Mouse (Mus musculus) gastrocnemius, postnatal 4 days (tissue): Measurements from ENCODE around the gene Cfap54. TPM values are rescaled to one million over a fixed set of nuclear protein-coding genes. Genes with fewer than 3 reads are reported as not detected.

Source experiments
- DNase-seq, 2 experiments: peaks; one replicate each; pipeline ENCODE4 v3.0.0; 2021 to 2022; ENCODE audit warnings: low spot score in 2 of 2, mixed read lengths in 2 of 2
- total RNA-seq, 2 experiments: library from RNA; stranded (reverse); gene quantifications; 2 replicates each; pipeline ENCODE4 v1.2.3; 2021

The Cfap54 gene
- total RNA-seq, 2 experiments from 2014 or later = 0.98 to 1.3 TPM

GRCm38 (mm10) chr10:93098211-93098805 is 16.9 kb upstream of the Cfap54 start:
- no peak for DNase-seq

DNA sequence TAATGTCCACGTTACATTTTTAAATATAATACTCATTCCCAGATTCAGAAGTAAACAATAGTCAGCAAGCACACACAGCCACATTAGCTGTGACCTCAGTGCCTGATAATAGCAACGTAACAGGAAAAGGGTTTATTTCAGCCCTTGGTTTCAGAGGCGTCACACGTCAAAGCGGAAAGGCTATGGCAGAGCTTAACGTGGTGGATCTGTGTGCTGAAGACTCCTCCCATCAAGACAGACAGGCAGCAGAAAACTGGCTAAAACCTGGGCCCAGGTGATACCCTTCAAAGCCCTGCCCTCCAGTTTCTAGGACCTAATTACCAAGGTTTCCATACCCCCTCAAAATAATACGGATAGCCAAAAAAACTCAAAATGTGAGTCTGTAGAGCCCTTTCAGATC is 16.0 kb upstream of the Cfap54 start:
- DNase-seq = no peak

GRCm38 (mm10) chr10:93095827-93096226 is 14.4 kb upstream of the Cfap54 start:
- DNase-seq = no peak

DNA sequence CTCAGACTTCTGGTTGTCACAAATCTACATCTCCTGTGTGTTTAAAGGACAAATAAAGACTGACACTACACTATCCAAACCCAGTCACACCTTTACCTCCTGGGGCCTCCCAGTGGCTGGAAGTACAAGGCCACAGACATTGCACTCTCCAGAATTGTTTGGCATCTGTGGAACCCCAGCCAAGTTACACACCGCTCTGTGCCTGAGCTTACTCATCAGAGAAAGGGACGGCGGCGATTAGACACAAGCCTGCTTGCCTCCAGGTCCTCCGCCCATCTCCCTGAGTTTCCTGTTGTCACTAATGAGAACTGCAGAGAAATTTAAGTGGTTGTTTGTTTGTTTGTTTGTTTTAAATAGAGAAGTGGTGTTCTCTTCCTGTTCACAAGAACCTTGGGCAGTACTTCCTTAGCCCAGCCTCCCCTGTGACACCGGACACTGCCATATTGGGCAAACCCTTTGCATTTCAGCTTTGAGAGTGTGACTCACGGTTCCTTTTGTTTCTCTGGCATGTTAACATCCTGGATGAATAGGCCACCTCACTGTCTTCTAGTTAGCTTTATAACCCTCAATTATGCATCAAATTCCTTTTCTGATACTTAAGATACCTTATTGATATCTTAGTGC is 13.7 kb upstream of the Cfap54 start:
- DNase-seq = no peak

DNA sequence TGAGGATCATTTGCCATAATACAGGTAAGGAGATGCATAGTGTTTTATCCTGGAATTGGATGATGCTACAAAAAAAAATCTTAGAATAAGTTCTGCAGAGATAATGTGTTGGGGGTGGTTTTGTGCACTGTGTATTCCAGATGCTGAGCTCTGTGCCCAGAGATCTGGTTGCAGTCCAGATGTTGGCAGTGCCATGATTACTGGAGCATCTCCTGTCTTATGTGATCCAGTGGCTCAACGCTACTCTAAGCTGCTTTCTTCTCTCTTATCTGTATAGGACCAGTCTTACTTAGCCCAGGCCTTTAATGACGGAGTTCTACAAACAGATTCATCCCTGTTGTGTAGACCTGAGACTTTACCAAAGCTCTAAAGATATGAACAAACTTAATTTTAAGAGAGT is 10.5 kb upstream of the Cfap54 start:
- no peak for DNase-seq

DNA sequence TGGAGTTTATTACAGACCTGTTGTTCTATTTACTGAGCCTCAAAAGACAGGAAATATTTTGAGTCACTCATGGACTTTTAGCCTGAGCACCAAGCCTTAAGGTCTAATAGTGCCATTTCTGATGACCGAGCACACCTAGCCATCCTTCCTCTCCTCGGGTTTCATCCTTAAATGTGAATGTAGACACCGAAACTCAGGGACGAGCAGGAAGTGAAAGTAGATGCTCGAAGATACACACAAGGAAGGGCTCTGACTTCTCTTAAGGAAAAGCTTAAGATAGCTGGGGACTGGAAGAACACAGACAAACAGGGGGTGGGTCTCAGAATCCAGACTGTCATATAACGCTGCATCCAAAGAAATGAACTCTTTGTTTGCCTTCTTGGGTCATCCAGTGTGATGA is 8.8 kb upstream of the Cfap54 start:
- no peak for DNase-seq

GRCm38 (mm10) chr10:93088396-93089048 is 7.1 kb upstream of the Cfap54 start:
- DNase-seq = no peak

DNA sequence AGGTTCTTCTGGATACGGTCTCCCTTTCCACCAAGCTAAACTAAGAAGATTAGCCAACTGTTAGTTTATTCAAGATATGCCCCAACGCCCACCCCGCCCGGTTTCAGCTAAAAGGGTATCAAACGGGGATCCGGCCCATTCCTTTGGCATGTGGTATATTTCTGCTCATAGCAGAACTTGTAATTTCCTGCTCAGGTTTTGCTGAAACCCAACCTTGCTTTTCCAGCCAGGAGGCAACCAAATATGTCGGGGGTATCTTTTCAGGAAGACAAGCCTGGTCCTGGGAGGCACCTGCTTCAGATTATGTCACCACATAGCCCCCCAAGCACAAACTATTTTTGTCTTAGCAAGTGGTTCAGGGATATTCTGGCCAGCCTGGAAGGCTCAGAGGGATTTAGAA is 6.1 kb upstream of the Cfap54 start:
- DNase-seq = no peak

DNA sequence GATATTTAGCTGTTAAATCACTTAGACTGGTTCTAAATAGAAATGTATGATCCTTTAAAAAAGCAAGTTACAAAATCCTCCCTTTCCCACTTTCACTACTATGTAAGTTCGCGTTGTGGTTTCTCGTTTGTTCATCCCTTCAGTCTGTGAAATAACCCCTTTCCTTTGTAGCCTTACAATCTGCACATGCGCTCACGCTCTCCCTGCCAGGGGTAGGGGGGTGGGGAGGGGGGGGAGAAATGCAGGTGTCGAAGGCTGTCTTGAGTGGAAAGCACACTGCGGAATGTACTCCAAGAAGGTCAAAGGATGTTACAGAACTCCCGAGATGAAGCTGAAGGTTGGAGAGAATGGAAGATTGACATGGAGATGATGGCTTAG is 2.5 kb upstream of the Cfap54 start:
- DNase-seq = no peak

DNA sequence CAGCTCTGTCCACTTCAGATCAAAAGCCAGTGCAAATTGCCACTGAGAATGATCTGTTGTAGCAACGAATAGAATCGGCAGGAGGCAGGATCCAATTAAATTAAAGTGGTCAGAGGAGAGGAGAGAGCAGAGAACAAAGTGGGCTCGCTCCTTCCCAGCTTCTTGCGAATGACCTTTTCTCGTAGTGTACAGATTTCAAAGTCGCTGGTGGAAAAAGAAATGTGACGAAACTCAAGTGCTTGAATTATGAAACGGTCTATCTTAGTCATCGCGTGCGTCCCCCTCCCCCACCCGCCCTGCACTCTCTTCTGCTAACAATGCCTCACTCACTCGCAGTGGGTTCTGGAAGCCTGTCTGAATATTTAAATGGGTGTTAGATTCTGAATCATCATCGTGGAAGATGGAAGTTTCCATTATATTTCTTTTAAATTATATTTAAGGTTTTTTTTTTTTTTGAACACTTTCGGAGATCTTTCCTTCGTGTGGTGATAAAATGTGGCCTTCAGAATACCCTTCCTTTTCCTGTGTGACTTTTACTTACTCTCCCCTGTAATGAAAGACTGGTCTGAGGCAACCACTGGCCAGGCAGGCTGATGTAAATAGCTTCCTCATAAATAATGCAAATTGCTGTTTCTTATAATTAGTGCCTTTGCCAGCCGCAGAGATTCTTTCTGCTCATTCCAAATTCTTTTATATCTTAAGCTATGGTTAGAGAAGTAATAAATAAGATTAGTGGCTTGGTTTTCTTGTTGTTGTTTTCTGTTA is 2.0 kb upstream of the Cfap54 start:
- no peak for DNase-seq

- no peak for DNase-seq
Observed at GRCm38 (mm10) chr10:93079486-93079885, 1.9 kb downstream of the Cfap54 start.

DNA sequence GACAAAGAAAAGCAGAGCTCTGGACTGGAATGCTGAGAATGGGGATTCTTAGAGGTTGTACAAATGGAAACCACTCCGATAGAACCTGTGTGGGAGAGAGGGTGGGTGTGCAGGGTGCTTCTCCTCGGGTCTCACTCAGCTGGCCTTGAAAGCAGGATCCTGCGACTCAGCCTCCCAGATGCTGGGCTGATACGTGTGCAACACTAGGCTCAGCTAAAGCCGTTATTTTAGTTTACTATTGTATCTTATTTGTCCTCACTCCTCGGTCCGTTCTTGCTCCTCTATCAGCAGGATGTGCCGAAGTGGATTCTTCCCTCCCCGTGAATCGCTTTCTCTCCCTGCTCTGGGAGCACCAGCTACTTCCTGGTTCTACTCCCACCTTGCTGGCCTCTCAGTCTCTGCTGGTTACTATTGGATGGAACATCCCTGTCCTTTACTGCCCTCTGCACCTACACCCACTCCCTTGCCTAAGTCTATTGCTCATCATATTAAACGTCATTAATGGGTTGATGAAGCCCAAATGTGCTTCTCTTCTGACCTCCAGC is 3.4 kb downstream of the Cfap54 start:
- DNase-seq = no peak

GRCm38 (mm10) chr10:93076376-93076775 is 5.0 kb downstream of the Cfap54 start:
- no peak for DNase-seq

DNA sequence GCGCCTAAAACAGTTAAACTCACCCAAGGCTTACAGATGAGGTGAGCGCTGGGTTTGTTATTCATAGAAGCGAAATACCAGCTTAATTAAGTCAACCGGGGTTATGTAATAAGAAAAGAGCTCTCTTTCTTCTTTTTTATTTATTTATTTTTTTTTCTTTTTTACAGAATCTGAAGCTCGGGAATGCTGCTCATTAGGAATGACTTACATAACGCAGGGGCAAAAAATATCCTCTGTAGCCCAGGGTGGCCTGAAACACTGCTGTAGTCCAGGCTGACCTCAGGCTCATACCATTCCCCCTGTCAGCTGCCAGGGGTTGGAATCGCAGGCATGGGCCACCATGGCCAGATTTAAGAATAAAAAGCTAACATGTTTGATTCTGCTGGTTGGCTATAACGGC is 5.6 kb downstream of the Cfap54 start:
- no peak for DNase-seq

GRCm38 (mm10) chr10:93072769-93073168 is 8.6 kb downstream of the Cfap54 start:
- no peak for DNase-seq

GRCm38 (mm10) chr10:93071753-93072152 is 9.7 kb downstream of the Cfap54 start:
- DNase-seq = no peak

GRCm38 (mm10) chr10:93070121-93070898 is 11.1 kb downstream of the Cfap54 start:
- DNase-seq = peak in 1 of 2 experiments; percentile 37

- DNase-seq = no peak
Observed at GRCm38 (mm10) chr10:93069721-93070120, 11.7 kb downstream of the Cfap54 start.

DNA sequence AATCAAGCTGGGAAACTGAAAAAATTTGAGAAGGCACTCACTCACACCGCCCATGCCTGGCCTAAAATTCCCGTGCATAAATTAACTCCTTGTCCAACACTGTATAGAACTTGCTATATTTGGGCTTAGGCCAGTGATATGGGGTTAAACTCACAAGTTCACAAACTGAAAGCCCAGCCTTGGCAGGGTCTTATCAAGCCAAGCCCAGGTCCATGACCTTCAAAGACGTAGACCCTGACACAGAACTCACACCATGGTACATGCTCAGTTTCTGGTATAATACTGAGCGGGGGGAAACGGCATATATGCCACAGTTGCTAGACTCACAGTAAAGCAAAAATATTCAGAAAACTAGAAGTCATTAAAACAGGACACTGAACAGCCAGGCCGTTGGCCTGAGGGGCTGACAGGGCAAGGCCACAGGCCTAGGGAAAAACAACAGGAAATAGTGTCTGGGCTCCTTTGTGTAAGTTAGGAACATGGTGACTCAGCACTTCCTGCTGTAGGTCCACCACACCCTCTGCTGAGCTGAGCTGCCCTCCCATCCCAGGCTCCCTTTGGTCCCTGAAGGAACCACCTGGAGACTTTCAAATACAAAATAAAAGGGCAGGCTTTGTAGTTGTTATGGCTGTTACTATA is 12.3 kb downstream of the Cfap54 start:
- DNase-seq = no peak

DNA sequence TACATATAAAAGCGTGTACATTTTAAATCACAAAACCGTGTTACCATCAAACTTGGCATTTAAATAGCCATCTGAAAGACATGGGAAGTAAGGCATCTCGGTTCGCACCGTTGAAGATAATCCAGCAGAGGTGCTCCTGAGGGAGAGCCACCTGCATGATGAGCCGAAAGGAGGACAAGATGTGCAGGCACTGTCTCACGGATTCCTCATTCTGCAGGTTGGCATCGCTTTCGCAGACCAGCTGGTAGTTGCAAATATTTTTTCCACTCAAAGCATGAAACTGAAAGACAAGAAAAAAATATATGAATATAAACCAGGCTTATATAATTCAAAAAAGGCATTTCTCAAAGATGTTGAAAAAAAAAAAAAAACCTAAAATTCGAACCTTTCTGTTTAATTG is 16.4 kb downstream of the Cfap54 start:
- DNase-seq = no peak

DNA sequence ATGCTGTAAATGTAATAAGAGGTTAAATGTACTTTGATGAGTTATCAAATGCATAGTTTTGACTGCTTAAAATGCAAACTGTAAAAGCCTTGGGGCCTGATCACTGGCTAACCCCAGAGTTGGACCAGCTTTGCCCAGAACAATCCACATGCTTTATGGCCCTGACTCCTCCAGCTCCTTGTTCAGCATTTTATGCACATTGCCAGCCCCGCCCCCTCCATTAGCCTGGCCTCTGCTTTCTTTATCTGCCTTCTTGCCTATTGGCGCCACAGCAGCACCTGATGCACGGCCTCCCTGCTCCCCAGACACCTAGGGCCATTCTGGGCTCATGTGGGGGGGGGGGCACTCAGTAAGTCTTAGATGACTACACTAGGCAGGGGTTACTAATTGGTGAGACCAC is 17.8 kb downstream of the Cfap54 start:
- DNase-seq = no peak
